Mouse (Mus musculus) stomach, postnatal 0 days (tissue): ENCODE data around the gene Fabp2.

ENCODE experiments used
- CTCF ChIP-seq: IDR thresholded peaks from 2 replicates; pipeline ENCODE4 v1.5.1; 2016; ENCODE audit warnings: antibody characterized with exemption, low read depth, mild to moderate bottlenecking, moderate library complexity
- EP300 ChIP-seq: optimal IDR thresholded peaks from 2 replicates; pipeline ENCODE3; 2016; ENCODE audit warnings: antibody characterized with exemption

DNA sequence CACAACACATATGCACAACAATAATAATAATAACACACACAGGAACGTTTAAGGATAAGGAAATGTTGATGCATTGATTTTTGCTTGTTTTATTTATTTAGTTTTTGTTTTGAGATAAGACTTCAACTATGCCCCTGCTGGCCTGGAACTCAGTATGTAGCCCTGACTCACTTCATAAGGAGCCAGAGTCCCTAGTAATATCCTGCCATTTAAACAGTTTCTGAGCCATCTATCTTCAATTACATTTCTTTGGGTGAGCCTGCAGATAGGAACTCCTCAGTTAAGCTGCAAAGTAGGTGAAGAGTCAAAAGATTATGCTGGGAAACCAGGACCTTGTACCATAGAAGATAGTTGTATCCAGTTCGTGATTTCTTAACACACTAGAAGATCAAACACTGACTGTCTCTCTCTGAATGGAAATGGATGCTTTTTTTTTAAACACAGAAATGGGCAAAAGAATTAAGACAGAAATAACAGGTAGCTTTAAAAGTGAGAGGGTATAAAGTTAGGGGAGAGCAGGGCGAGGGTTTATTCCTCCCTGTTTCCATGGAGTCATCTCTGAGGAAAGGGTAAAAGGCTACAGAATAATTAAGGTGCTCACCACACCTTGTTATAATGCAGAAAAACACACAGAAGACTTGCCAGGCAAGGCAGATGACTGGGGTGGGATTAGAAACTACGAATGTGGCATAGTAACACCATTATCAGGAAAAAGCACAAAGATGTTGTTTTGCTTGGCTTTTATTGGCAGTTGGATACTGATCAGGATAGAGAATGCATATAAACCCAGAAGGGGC lies 7.2 kb upstream of the Fabp2 start:
- TF ChIP-seq EP300: no peak
- no peak for TF ChIP-seq CTCF
